Mouse (Mus musculus) myocyte (in vitro differentiated cells): ENCODE results near the gene Cend1.

Experiments
- CEBPB ChIP-seq: IDR thresholded peaks from 2 replicates; pipeline ENCODE4 v1.6.1; 2011; ENCODE audit warnings: mild to moderate bottlenecking, moderate library complexity; ENCODE audit not compliant: poor library complexity, insufficient read depth, severe bottlenecking
- E2F4 ChIP-seq: IDR thresholded peaks from one replicate; pipeline ENCODE4 v1.6.1; 2011; ENCODE audit warnings: mild to moderate bottlenecking, control low read depth, moderate library complexity; ENCODE audit not compliant: insufficient read depth
- MAX ChIP-seq: IDR thresholded peaks from one replicate; pipeline ENCODE4 v1.6.1; 2011; ENCODE audit warnings: low read depth, mild to moderate bottlenecking, control low read depth
- MYOD1 ChIP-seq, 3 experiments: IDR thresholded peaks; one replicate each; pipeline ENCODE4 v1.6.1; 2011; ENCODE audit warnings: control low read depth in 2 of 3, low read depth in 2 of 3, mild to moderate bottlenecking in 2 of 3, moderate library complexity in 1 of 3; ENCODE audit not compliant: insufficient read length in 2 of 3, control insufficient read depth in 1 of 3
- MYOG ChIP-seq, 3 experiments: IDR thresholded peaks; one replicate each; pipeline ENCODE4 v1.6.1; 2011; ENCODE audit warnings: control low read depth in 2 of 3, low read depth in 2 of 3, mild to moderate bottlenecking in 2 of 3; ENCODE audit not compliant: insufficient read length in 2 of 3, control insufficient read depth in 1 of 3, insufficient read depth in 1 of 3
- POLR2A ChIP-seq: IDR thresholded peaks from one replicate; pipeline ENCODE4 v1.6.1; 2011; ENCODE audit warnings: low read depth, mild to moderate bottlenecking, control low read depth, moderate library complexity; ENCODE audit not compliant: insufficient read length
- POLR2AphosphoS2 ChIP-seq: IDR thresholded peaks from one replicate; pipeline ENCODE4 v1.6.1; 2011; ENCODE audit warnings: low read depth, control low read depth; ENCODE audit not compliant: insufficient read length
- REST ChIP-seq: IDR thresholded peaks from one replicate; pipeline ENCODE4 v1.6.1; 2011; ENCODE audit warnings: mild to moderate bottlenecking, control low read depth, moderate library complexity; ENCODE audit not compliant: insufficient read depth, insufficient read length
- TCF12 ChIP-seq: IDR thresholded peaks from one replicate; pipeline ENCODE4 v1.6.1; 2011; ENCODE audit warnings: mild to moderate bottlenecking, control low read depth; ENCODE audit not compliant: poor library complexity, insufficient read depth, severe bottlenecking
- USF1 ChIP-seq: IDR thresholded peaks from one replicate; pipeline ENCODE4 v1.6.1; 2011; ENCODE audit warnings: low read depth, mild to moderate bottlenecking, control low read depth, moderate library complexity

- TF ChIP-seq POLR2A = no peak
- TF ChIP-seq CEBPB = no peak
- peak; percentile 24 for TF ChIP-seq POLR2AphosphoS2
- no peak for TF ChIP-seq MYOD1 (IDR thresholded peaks at IDR 0.05; ENCODE audit: control insufficient read depth in 1 of 3, insufficient read length in 2 of 3, low read depth in 2 of 3)
- no peak for TF ChIP-seq E2F4
- no peak for TF ChIP-seq MAX
- TF ChIP-seq USF1 = no peak
- TF ChIP-seq TCF12 = no peak
- TF ChIP-seq MYOG (IDR thresholded peaks at IDR 0.05; ENCODE audit: control insufficient read depth in 1 of 3, insufficient read depth in 1 of 3, insufficient read length in 2 of 3, low read depth in 2 of 3) = no peak
- TF ChIP-seq REST = no peak
Measured at GRCm38 (mm10) chr7:141461521-141462332, 32.4 kb upstream of the Cend1 start.
